Mouse (Mus musculus) limb, embryonic 15.5 days (tissue): ENCODE data around the gene Gm20388. TPM values are rescaled to one million over a fixed set of nuclear protein-coding genes. Genes with fewer than 3 reads are reported as not detected.

ENCODE experiments used
- ATAC-seq: fragments of 200-750 bp; cut with Nextera tagmentation; 2 replicates; pipeline ENCODE4 v1.8.0; 2017; ENCODE audit warnings: low read depth, moderate TSS enrichment; ENCODE audit not compliant: insufficient number of reproducible peaks, low FRiP score, low TSS enrichment
- H3K27ac ChIP-seq: fragments of 300-500 bp; sonication (generic); 2 replicates; pipeline ENCODE4 v1.5.1; 2015; ENCODE audit warnings: moderate library complexity, mild to moderate bottlenecking, inconsistent platforms
- H3K27me3 ChIP-seq: fragments of 300-500 bp; sonication (generic); 2 replicates; pipeline ENCODE4 v1.6.1; 2015; ENCODE audit warnings: inconsistent platforms
- H3K36me3 ChIP-seq: fragments of 300-500 bp; sonication (generic); 2 replicates; pipeline ENCODE4 v1.6.1; 2015; ENCODE audit warnings: inconsistent platforms
- H3K4me1 ChIP-seq: fragments of 300-500 bp; sonication (generic); 2 replicates; pipeline ENCODE4 v1.6.1; 2015; ENCODE audit warnings: inconsistent platforms
- H3K4me2 ChIP-seq: fragments of 300-500 bp; sonication (generic); 2 replicates; pipeline ENCODE4 v1.6.1; 2015; ENCODE audit warnings: mild to moderate bottlenecking, inconsistent platforms
- H3K4me3 ChIP-seq: fragments of 300-500 bp; sonication (generic); 2 replicates; pipeline ENCODE4 v1.5.1; 2015; ENCODE audit warnings: mild to moderate bottlenecking, inconsistent platforms
- H3K9ac ChIP-seq: fragments of 300-500 bp; sonication (generic); 2 replicates; pipeline ENCODE4 v1.6.1; 2015; ENCODE audit warnings: inconsistent platforms
- H3K9me3 ChIP-seq: fragments of 300-500 bp; sonication (generic); 2 replicates; pipeline ENCODE4 v1.6.1; 2016; ENCODE audit warnings: inconsistent platforms
- WGBS: fragments of 180-500 bp; shearing (Covaris S2); methylation state at CpG from one replicate; pipeline ENCODE4 v1.1.7; 2015; 5-methylcytosine and 5-hydroxymethylcytosine counted together
- polyA plus RNA-seq: library from polyadenylated mRNA; unstranded; fragments of >200 nt; fragmentation: Nextera tagmentation; extraction: Ambion mirVana; gene quantifications from 2 replicates; pipeline ENCODE4 v1.2.1, GENCODE M21; 2015

The Gm20388 gene
- polyA plus RNA-seq, 1 experiment from 2014 or later, result 4.9 TPM

DNA sequence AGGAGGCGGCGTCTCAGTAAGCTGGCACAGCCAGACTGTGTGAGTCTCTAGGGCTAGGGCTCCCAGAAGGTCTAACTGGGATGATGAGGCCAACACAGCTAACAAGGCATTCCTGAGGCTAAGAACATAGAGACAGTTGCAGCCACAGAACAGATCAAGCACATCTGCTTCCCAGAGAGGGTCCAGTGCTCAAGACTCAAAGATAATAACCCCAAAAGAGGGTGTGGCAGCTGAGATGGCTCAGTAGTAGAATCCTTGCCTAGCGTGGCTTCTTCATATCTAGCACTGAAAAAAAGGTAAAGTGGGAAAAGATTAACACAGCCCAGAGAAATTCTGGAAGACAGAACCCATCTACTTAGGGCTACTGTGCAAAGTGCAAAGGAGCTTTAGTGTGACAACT is 3045.4 kb downstream of the Gm20388 start:
- Histone ChIP-seq H3K27me3 (no peaks in the 10 kb centered on the region), H3K4me1 (peaks cover 24% of the 10 kb centered on the region), H3K4me3 (no peak overlapping the region), H3K9ac (no peak overlapping the region), H3K9me3 (no peaks in the 10 kb centered on the region), H3K27ac (no peak overlapping the region), H3K36me3 (no peaks in the 10 kb centered on the region), H3K4me2 (no peak overlapping the region)
- no peak for ATAC-seq
- WGBS, result 91% methylated on average over 3 of the region's 3 CpGs

DNA sequence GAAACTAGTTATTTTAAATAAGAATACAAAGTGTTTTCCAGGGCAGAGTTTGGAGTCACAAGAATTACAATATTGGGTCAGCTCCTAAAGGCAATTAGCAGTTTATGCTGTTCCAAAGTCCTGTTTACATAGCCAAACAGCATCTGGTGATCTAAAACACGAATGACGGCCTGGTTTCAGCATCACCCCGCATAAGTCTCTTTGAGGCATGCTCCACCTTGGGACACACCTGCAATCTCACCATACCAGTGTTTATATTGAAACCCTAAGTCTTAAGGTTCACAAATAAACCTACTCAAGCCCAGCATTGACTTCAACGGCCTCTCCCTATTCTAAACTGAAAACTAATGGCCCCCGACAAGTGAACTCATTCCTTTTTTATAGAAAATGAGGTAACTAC is 3049.7 kb downstream of the Gm20388 start:
- Histone ChIP-seq H3K9ac (no peak overlapping the region), H3K27ac (no peak overlapping the region), H3K36me3 (peaks cover 4% of the 10 kb centered on the region; the same call in 1 of the 2 replicates), H3K9me3 (no peaks in the 10 kb centered on the region), H3K4me2 (no peak overlapping the region), H3K27me3 (no peaks in the 10 kb centered on the region), H3K4me1 (peaks cover 31% of the 10 kb centered on the region), H3K4me3 (no peak overlapping the region)
- 69% methylated on average over 5 of the region's 5 CpGs for WGBS
- ATAC-seq, result no peak

GRCm38 (mm10) chr8:122960932-122961331 is 3050.3 kb downstream of the Gm20388 start:
- Histone ChIP-seq H3K4me1 (peaks cover 28% of the 10 kb centered on the region), H3K9ac (no peak overlapping the region), H3K36me3 (peaks cover 4% of the 10 kb centered on the region; the same call in 1 of the 2 replicates), H3K4me3 (no peak overlapping the region), H3K27me3 (no peaks in the 10 kb centered on the region), H3K9me3 (no peaks in the 10 kb centered on the region), H3K27ac (no peak overlapping the region), H3K4me2 (no peak overlapping the region)
- WGBS, result 32% methylated on average over 1 of the region's 1 CpGs
- no peak for ATAC-seq

DNA sequence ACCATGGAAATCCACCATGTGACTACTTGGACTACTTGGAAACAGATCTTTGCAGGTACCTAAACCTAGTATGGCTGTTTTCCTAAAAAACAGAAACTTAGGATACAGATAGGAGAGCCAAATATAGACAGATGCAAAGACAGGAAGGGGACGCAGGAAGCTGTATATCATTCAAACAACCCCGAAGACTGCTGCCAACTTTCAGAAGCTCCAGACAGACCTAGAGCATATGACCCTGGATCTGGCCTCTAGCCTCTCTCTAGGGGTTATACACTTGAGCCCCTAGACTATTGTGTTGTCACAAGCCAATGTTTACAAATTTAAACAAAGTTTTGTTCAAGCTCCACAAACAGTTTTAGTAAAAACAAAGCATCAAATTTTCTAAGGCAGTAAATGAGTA is 3050.8 kb downstream of the Gm20388 start:
- H3K27me3 ChIP-seq, result no peaks in the 10 kb centered on the region
- H3K4me1 ChIP-seq, result peaks cover 27% of the 10 kb centered on the region
- ATAC-seq, result no peak
- H3K9me3 ChIP-seq, result no peaks in the 10 kb centered on the region
- H3K9ac ChIP-seq, result no peak overlapping the region
- H3K36me3 ChIP-seq, result peaks cover 7% of the 10 kb centered on the region; the same call in 1 of the 2 replicates
- H3K27ac ChIP-seq, result no peak overlapping the region
- H3K4me3 ChIP-seq, result no peak overlapping the region
- 46% methylated on average over 2 of the region's 2 CpGs for WGBS
- H3K4me2 ChIP-seq, result no peak overlapping the region

- no peak for ATAC-seq
- H3K4me1 ChIP-seq, result peaks cover 23% of the 10 kb centered on the region
- H3K4me3 ChIP-seq, result no peak overlapping the region
- H3K9me3 ChIP-seq, result no peaks in the 10 kb centered on the region
- peaks cover 7% of the 10 kb centered on the region; the same call in 1 of the 2 replicates for H3K36me3 ChIP-seq
- no peak overlapping the region for H3K27ac ChIP-seq
- H3K4me2 ChIP-seq, result no peak overlapping the region
- no peak overlapping the region for H3K9ac ChIP-seq
- WGBS, result 58% methylated on average over 5 of the region's 5 CpGs
- no peaks in the 10 kb centered on the region for H3K27me3 ChIP-seq
Observed at GRCm38 (mm10) chr8:122962046-122962445, 3051.4 kb downstream of the Gm20388 start.

- Histone ChIP-seq H3K4me3 (no peak overlapping the region), H3K9ac (no peak overlapping the region)
- 86% methylated on average over 3 of the region's 3 CpGs for WGBS
Observed at GRCm38 (mm10) chr8:122966638-122967037, 3056.0 kb downstream of the Gm20388 start.

GRCm38 (mm10) chr8:122968145-122968544 is 3057.5 kb downstream of the Gm20388 start:
- Histone ChIP-seq H3K27ac (no peak overlapping the region), H3K9ac (no peak overlapping the region), H3K9me3 (no peaks in the 10 kb centered on the region), H3K4me3 (no peak overlapping the region), H3K4me1 (peaks cover 3% of the 10 kb centered on the region; the same call in 1 of the 2 replicates), H3K36me3 (peaks cover 19% of the 10 kb centered on the region), H3K27me3 (no peaks in the 10 kb centered on the region), H3K4me2 (no peak overlapping the region)
- no peak for ATAC-seq
- WGBS, result 90% methylated on average over 3 of the region's 3 CpGs

More at GRCm38 (mm10) chr8:122966638-122967037, 3056.0 kb downstream of the Gm20388 start:
- Histone ChIP-seq H3K36me3 (peaks cover 19% of the 10 kb centered on the region), H3K27me3 (no peaks in the 10 kb centered on the region), H3K27ac (no peak overlapping the region), H3K4me1 (peaks cover 9% of the 10 kb centered on the region), H3K4me2 (no peak overlapping the region), H3K9me3 (no peaks in the 10 kb centered on the region)
- no peak for ATAC-seq

- no peak for ATAC-seq
- 80% methylated on average over 3 of the region's 3 CpGs for WGBS
- Histone ChIP-seq H3K4me3 (no peak overlapping the region), H3K9ac (no peak overlapping the region), H3K36me3 (peaks cover 23% of the 10 kb centered on the region), H3K27me3 (no peaks in the 10 kb centered on the region), H3K27ac (no peak overlapping the region), H3K9me3 (no peaks in the 10 kb centered on the region), H3K4me2 (no peak overlapping the region), H3K4me1 (no peaks in the 10 kb centered on the region)
Observed at GRCm38 (mm10) chr8:122969964-122970620, 3059.5 kb downstream of the Gm20388 start.

- Histone ChIP-seq H3K9ac (no peak overlapping the region), H3K4me3 (no peak overlapping the region), H3K27me3 (no peaks in the 10 kb centered on the region), H3K36me3 (peaks cover 7% of the 10 kb centered on the region), H3K9me3 (no peaks in the 10 kb centered on the region), H3K4me1 (peaks cover 19% of the 10 kb centered on the region), H3K27ac (no peak overlapping the region), H3K4me2 (no peak overlapping the region)
- no peak for ATAC-seq
- 89% methylated on average over 4 of the region's 4 CpGs for WGBS
Observed at GRCm38 (mm10) chr8:122976046-122976445, 3065.4 kb downstream of the Gm20388 start.

DNA sequence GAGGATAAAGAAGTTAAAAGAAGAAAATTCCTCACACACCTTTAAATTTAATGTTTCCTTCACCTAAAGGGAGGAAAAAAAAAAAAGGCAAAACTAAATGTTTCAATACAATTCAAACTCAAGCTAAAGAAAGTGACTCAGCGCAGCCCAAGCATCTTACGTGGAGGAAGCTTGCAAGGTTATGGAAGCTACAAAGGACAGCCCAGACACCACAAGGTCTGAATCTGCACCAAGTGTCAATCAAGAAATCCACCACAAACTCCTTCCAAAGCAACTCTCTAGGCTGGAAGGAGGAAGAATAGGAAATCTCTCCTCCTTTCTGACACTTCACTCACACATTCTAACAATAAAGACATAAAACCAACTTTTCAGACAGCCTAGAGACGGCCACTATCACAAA is 3068.8 kb downstream of the Gm20388 start:
- ATAC-seq, result no peak
- 79% methylated on average over 3 of the region's 3 CpGs for WGBS
- Histone ChIP-seq H3K4me3 (no peak overlapping the region), H3K9me3 (no peaks in the 10 kb centered on the region), H3K4me2 (no peak overlapping the region), H3K27me3 (no peaks in the 10 kb centered on the region), H3K36me3 (peaks cover 3% of the 10 kb centered on the region), H3K27ac (no peak overlapping the region), H3K4me1 (peaks cover 26% of the 10 kb centered on the region), H3K9ac (no peak overlapping the region)

DNA sequence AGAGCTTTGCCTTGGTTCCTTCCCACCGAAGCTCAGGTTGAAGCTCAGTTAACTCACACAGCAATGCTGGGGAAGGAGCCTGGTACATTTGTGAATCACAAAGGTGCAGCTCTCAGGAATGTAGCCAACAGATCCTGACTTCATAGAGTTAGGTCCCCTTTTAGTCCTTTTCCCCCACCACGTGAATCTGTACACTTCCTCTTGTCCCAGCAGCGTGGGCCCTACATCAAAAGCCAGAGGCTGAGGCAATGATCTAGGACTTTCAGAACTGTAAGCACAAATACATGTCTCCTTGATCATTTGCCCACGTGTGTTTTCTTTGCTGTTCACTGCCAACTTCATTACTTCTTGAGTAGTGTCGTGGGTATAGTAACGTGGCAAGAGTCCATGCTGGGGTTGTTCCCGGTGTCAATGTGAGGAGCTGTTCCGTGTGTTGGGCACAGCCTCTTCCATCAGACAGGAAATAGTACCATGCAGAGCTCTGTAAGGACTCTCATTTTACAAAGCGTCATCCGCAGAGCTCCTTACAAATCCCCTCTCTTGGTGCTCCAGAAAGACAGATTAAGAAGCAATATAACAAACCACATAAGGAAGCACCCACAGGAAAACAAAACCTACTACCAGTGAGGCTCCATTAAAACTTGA is 3069.3 kb downstream of the Gm20388 start:
- peak overlapping the region; percentile 52; the same call in 1 of the 2 replicates for H3K27ac ChIP-seq
- no peak overlapping the region for H3K4me2 ChIP-seq
- no peak for ATAC-seq
- H3K9me3 ChIP-seq, result no peaks in the 10 kb centered on the region
- H3K4me1 ChIP-seq, result peaks cover 27% of the 10 kb centered on the region
- no peak overlapping the region for H3K4me3 ChIP-seq
- H3K27me3 ChIP-seq, result no peaks in the 10 kb centered on the region
- no peaks in the 10 kb centered on the region for H3K36me3 ChIP-seq
- WGBS, result 51% methylated on average over 10 of the region's 10 CpGs
- H3K9ac ChIP-seq, result no peak overlapping the region

DNA sequence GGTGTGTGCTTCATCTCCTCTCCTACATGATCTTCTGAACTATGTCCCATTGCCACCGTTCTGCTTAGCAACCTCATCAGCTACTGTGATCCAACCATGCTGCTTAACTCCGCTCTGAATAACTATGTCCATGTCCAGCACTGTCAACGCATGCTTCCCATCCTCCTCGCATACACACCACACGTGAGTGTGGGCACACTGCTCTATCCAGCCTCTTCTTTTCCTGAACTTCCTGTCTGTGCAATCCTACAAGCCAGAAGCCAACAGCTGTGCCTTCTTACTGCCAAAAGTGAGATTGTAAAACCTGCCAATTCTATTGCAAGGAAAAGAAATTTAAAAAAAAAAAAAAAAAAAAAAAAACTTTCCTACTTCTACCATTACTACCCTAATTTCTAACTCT is 3071.0 kb downstream of the Gm20388 start:
- no peak for ATAC-seq
- Histone ChIP-seq H3K4me2 (no peak overlapping the region), H3K36me3 (no peaks in the 10 kb centered on the region), H3K27me3 (no peaks in the 10 kb centered on the region), H3K9ac (no peak overlapping the region), H3K4me3 (no peak overlapping the region), H3K9me3 (no peaks in the 10 kb centered on the region), H3K27ac (no peak overlapping the region), H3K4me1 (peaks cover 34% of the 10 kb centered on the region)
- 70% methylated on average over 5 of the region's 5 CpGs for WGBS
